Mouse (Mus musculus) thymus, adult 2 months (tissue): ENCODE results near the gene Tbc1d14.

Experiments used
- CTCF ChIP-seq: fragments of 200-500 bp; IDR thresholded peaks from 2 replicates; pipeline ENCODE4 v1.5.1; 2012; ENCODE audit warnings: mild to moderate bottlenecking, control low read depth, low read length, moderate library complexity, borderline replicate concordance; ENCODE audit not compliant: control insufficient read depth, poor library complexity, insufficient read depth; ENCODE audit errors: extremely low read depth
- POLR2A ChIP-seq: fragments of 200-500 bp; IDR thresholded peaks from 2 replicates; pipeline ENCODE4 v1.6.1; 2012; ENCODE audit warnings: mild to moderate bottlenecking, low read length, control low read depth, moderate library complexity; ENCODE audit not compliant: control insufficient read depth, poor library complexity, insufficient read depth; ENCODE audit errors: extremely low read depth

GRCm38 (mm10) chr5:36570098-36570497 lies 23.0 kb downstream of the Tbc1d14 start:
- TF ChIP-seq CTCF (no peak), POLR2A (no peak)
